Mouse (Mus musculus): ENCODE results near the gene Rbm20. TPM values are rescaled to one million over a fixed set of nuclear protein-coding genes. Genes with fewer than 3 reads are reported as not detected.

Gene Rbm20
- polyA plus RNA-seq, 2 experiments = 0.04 to 0.18 TPM

GRCm38 (mm10) chr19:53833745-53834369 lies 156.8 kb downstream of the Rbm20 start:
- Histone ChIP-seq H3K9ac (replicated peaks) (no peak overlapping the region), H3K4me2 (ENCODE audit: low read depth) (no peak overlapping the region), H3K27ac (no peak overlapping the region), H3K9me3 (ENCODE audit: control insufficient read depth, low read length) (no peaks in the 10 kb centered on the region), H3K4me3 (ENCODE audit: insufficient read depth in 1 of 2, low read depth in 2 of 2, low read length in 2 of 2) (no peak overlapping the region), H3K27me3 (ENCODE audit: control insufficient read depth, insufficient read depth, low read length) (no peaks in the 10 kb centered on the region), H3K4me1 (replicated peaks; ENCODE audit: control insufficient read depth in 2 of 2, insufficient read depth in 2 of 2, low read length in 1 of 2) (peaks cover 0 to 19% of the 10 kb centered on the region in 2 experiments; a peak in 2 of 4 replicates), H3K36me3 (replicated peaks; ENCODE audit: control insufficient read depth, insufficient read depth, low read depth) (no peaks in the 10 kb centered on the region)
- no peak for ATAC-seq (ENCODE audit: insufficient read depth)
- 69% methylated on average over 8 of the region's 8 CpGs for WGBS (ENCODE audit: insufficient replicate concordance)
- TF ChIP-seq CTCF (IDR thresholded peaks at IDR 0.05; ENCODE audit: low read depth) (no peak), EP300 (IDR thresholded peaks at IDR 0.05; ENCODE audit: low read depth) (no peak)
- DNase-seq (ENCODE audit: low read depth in 3 of 3, low spot score in 3 of 3) = no peak

- ATAC-seq (ENCODE audit: insufficient read depth) = no peak
These were observed 159.7 kb downstream of the Rbm20 start for GRCm38 (mm10) chr19:53836569-53837454.

GRCm38 (mm10) chr19:53838850-53839249 lies 161.7 kb downstream of the Rbm20 start:
- Histone ChIP-seq H3K27ac (no peak overlapping the region), H3K9ac (replicated peaks) (no peak overlapping the region), H3K9me3 (ENCODE audit: control insufficient read depth, low read length) (no peaks in the 10 kb centered on the region), H3K36me3 (replicated peaks; ENCODE audit: control insufficient read depth, insufficient read depth, low read depth) (no peaks in the 10 kb centered on the region), H3K4me1 (replicated peaks; ENCODE audit: control insufficient read depth in 2 of 2, insufficient read depth in 2 of 2, low read length in 1 of 2) (no peaks in the 10 kb centered on the region), H3K4me3 (ENCODE audit: insufficient read depth in 1 of 2, low read depth in 2 of 2, low read length in 2 of 2) (no peak overlapping the region), H3K27me3 (ENCODE audit: control insufficient read depth, insufficient read depth, low read length) (no peaks in the 10 kb centered on the region), H3K4me2 (ENCODE audit: low read depth) (no peak overlapping the region)
- WGBS (ENCODE audit: insufficient replicate concordance) = 64% methylated on average over 9 of the region's 9 CpGs
- no peak for TF ChIP-seq CTCF (IDR thresholded peaks at IDR 0.05; ENCODE audit: low read depth)
- TF ChIP-seq EP300 (IDR thresholded peaks at IDR 0.05; ENCODE audit: low read depth) = no peak
- ATAC-seq (ENCODE audit: insufficient read depth) (no peak), DNase-seq (ENCODE audit: low read depth in 3 of 3, low spot score in 3 of 3) (no peak)

More at GRCm38 (mm10) chr19:53836569-53837454, 159.7 kb downstream of the Rbm20 start:
- 0 out of 4 replicates have a peak, but pooled peaks cover 0 to 2% of the 10 kb centered on the region in 2 experiments for H3K4me1 ChIP-seq (replicated peaks; ENCODE audit: control insufficient read depth in 2 of 2, insufficient read depth in 2 of 2, low read length in 1 of 2)
- no peak overlapping the region for H3K4me2 ChIP-seq (ENCODE audit: low read depth)
- TF ChIP-seq EP300 (IDR thresholded peaks at IDR 0.05; ENCODE audit: low read depth) = no peak
- no peak for TF ChIP-seq CTCF (IDR thresholded peaks at IDR 0.05; ENCODE audit: low read depth)
- H3K27me3 ChIP-seq (ENCODE audit: control insufficient read depth, insufficient read depth, low read length) = no peaks in the 10 kb centered on the region
- no peaks in the 10 kb centered on the region for H3K36me3 ChIP-seq (replicated peaks; ENCODE audit: control insufficient read depth, insufficient read depth, low read depth)
- H3K9me3 ChIP-seq (ENCODE audit: control insufficient read depth, low read length) = no peaks in the 10 kb centered on the region
- no peak overlapping the region for H3K4me3 ChIP-seq (ENCODE audit: insufficient read depth in 1 of 2, low read depth in 2 of 2, low read length in 2 of 2)
- no peak for DNase-seq (ENCODE audit: low read depth in 3 of 3, low spot score in 3 of 3)
- no peak overlapping the region for H3K9ac ChIP-seq (replicated peaks)
- WGBS (ENCODE audit: insufficient replicate concordance) = 65% methylated on average over 6 of the region's 6 CpGs
- H3K27ac ChIP-seq = no peak overlapping the region

- DNase-seq (ENCODE audit: low read depth in 3 of 3, low spot score in 3 of 3) (no peak), ATAC-seq (ENCODE audit: insufficient read depth) (no peak)
- Histone ChIP-seq H3K4me2 (ENCODE audit: low read depth) (no peak overlapping the region), H3K4me3 (ENCODE audit: insufficient read depth in 1 of 2, low read depth in 2 of 2, low read length in 2 of 2) (no peak overlapping the region), H3K27me3 (ENCODE audit: control insufficient read depth, insufficient read depth, low read length) (no peaks in the 10 kb centered on the region), H3K36me3 (replicated peaks; ENCODE audit: control insufficient read depth, insufficient read depth, low read depth) (no peaks in the 10 kb centered on the region), H3K27ac (no peak overlapping the region), H3K9me3 (ENCODE audit: control insufficient read depth, low read length) (no peaks in the 10 kb centered on the region), H3K9ac (replicated peaks) (no peak overlapping the region), H3K4me1 (replicated peaks; ENCODE audit: control insufficient read depth in 2 of 2, insufficient read depth in 2 of 2, low read length in 1 of 2) (no peaks in the 10 kb centered on the region)
- TF ChIP-seq CTCF (IDR thresholded peaks at IDR 0.05; ENCODE audit: low read depth) (no peak), EP300 (IDR thresholded peaks at IDR 0.05; ENCODE audit: low read depth) (no peak)
- WGBS (ENCODE audit: insufficient replicate concordance) = 75% methylated on average over 6 of the region's 6 CpGs
These were observed 162.7 kb downstream of the Rbm20 start for GRCm38 (mm10) chr19:53839837-53840236.

- peak; percentile 76 for TF ChIP-seq CTCF (IDR thresholded peaks at IDR 0.05; ENCODE audit: low read depth)
- no peak for TF ChIP-seq EP300 (IDR thresholded peaks at IDR 0.05; ENCODE audit: low read depth)
- H3K9me3 ChIP-seq (ENCODE audit: control insufficient read depth, low read length) = no peaks in the 10 kb centered on the region
- H3K27ac ChIP-seq = no peak overlapping the region
- ATAC-seq (ENCODE audit: insufficient read depth) = no peak
- WGBS (ENCODE audit: insufficient replicate concordance) = 54% methylated on average over 8 of the region's 8 CpGs
- no peak overlapping the region for H3K4me2 ChIP-seq (ENCODE audit: low read depth)
- H3K4me1 ChIP-seq (replicated peaks; ENCODE audit: control insufficient read depth in 2 of 2, insufficient read depth in 2 of 2, low read length in 1 of 2) = no peaks in the 10 kb centered on the region
- no peak overlapping the region for H3K9ac ChIP-seq (replicated peaks)
- H3K4me3 ChIP-seq (ENCODE audit: insufficient read depth in 1 of 2, low read depth in 2 of 2, low read length in 2 of 2) = no peak overlapping the region
- no peaks in the 10 kb centered on the region for H3K36me3 ChIP-seq (replicated peaks; ENCODE audit: control insufficient read depth, insufficient read depth, low read depth)
- no peak for DNase-seq (ENCODE audit: low read depth in 3 of 3, low spot score in 3 of 3)
- no peaks in the 10 kb centered on the region for H3K27me3 ChIP-seq (ENCODE audit: control insufficient read depth, insufficient read depth, low read length)
These were observed 164.8 kb downstream of the Rbm20 start for GRCm38 (mm10) chr19:53841915-53842314.
